Mouse (Mus musculus): ENCODE data around the gene Npas1. TPM values are rescaled to one million over a fixed set of nuclear protein-coding genes. Genes with fewer than 3 reads are reported as not detected.
A peak's percentile ranks its signal among the peaks of the same experiment; 100 is the strongest.

The Npas1 gene
- total RNA-seq (2021), result 1 to 10 TPM; 9.9 to 10.0 TPM

DNA sequence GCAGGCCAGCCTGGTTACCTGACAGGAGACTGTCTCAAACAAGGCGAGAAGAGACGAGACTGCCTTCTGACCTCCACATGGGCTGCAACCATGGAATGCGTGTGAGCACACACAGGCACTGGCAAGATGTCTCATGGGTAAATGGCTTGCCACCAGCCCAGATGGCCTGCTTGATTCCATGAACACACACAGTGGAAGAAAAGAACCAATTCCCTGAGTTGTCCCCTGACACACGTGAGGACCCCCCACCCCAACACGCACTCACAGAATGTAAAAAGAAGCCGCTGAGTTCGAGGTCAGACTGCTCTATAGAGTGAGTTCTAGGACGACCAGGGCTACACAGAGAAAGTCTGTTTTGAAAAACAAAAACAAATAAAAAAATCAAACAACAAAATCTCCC, at the start of gene Npas1:
Gene Npas1 (minus strand): TSS at position 101 of the 400 bp plus-strand sequence.
- intact Hi-C loops (cut with DNase I), result no loop called here

GRCm38 (mm10) chr7:16525995-16526394, 48.5 kb upstream of the Npas1 start:
- intact Hi-C loops (cut with DNase I), result no loop called here
- no peak for DNase-seq (ENCODE audit: low spot score in 2 of 2)

More for the DNA sequence above, at the start of gene Npas1:
- DNase-seq (ENCODE audit: low spot score in 2 of 2), result no peak

GRCm38 (mm10) chr7:16525448-16525847, 47.9 kb upstream of the Npas1 start:
- intact Hi-C loops (cut with DNase I), result no loop called here
- DNase-seq (ENCODE audit: low spot score in 2 of 2), result no peak

- intact Hi-C loops (cut with DNase I), result no loop called here
- DNase-seq (ENCODE audit: low spot score in 2 of 2), result no peak
Observed at GRCm38 (mm10) chr7:16524308-16524707, 46.8 kb upstream of the Npas1 start.

- intact Hi-C loops (cut with DNase I), result no loop called here
- DNase-seq (ENCODE audit: low spot score in 2 of 2), result no peak
Observed at GRCm38 (mm10) chr7:16519310-16519709, 41.8 kb upstream of the Npas1 start.

GRCm38 (mm10) chr7:16517198-16517597, 39.7 kb upstream of the Npas1 start:
- no peak for DNase-seq (ENCODE audit: low spot score in 2 of 2)
- intact Hi-C loops (cut with DNase I), result no loop called here

GRCm38 (mm10) chr7:16507284-16507683, 29.8 kb upstream of the Npas1 start:
- intact Hi-C loops (cut with DNase I), result loop anchor here (5.0 kb wide), 1 partner anchor 110 kb away; no protein-coding TSS in a partner anchor
- DNase-seq (ENCODE audit: low spot score in 2 of 2), result no peak

DNA sequence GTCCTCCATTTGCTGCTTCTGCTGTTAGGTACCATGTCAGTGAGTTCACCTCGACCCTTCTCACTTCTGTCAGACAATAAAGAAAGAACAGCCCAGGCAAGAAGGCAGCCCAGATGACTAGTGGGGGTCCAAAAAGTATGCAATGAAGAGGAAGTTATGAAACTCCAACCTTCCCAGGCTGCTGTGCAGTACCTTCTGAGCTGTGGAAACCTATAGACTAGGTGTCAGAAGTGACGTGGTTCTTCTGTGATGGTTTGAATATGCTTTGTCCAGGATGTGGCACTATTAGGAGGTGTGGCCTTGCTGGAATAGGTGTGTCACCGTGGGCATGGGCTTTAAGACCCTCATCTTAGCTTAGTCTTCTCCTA, 27.7 kb upstream of the Npas1 start:
- intact Hi-C loops (cut with DNase I), result loop anchor here (5.0 kb wide), 1 partner anchor 112 kb away; no protein-coding TSS in a partner anchor
- no peak for DNase-seq (ENCODE audit: low spot score in 2 of 2)

- intact Hi-C loops (cut with DNase I), result loop anchor here (5.0 kb wide), 1 partner anchor 113 kb away; no protein-coding TSS in a partner anchor
Observed at GRCm38 (mm10) chr7:16504573-16505225, 27.2 kb upstream of the Npas1 start.

GRCm38 (mm10) chr7:16501571-16501970, 24.0 kb upstream of the Npas1 start:
- intact Hi-C loops (cut with DNase I), result no loop called here
- no peak for DNase-seq (ENCODE audit: low spot score in 2 of 2)

More at GRCm38 (mm10) chr7:16504573-16505225, 27.2 kb upstream of the Npas1 start:
- no peak for DNase-seq (ENCODE audit: low spot score in 2 of 2)

DNA sequence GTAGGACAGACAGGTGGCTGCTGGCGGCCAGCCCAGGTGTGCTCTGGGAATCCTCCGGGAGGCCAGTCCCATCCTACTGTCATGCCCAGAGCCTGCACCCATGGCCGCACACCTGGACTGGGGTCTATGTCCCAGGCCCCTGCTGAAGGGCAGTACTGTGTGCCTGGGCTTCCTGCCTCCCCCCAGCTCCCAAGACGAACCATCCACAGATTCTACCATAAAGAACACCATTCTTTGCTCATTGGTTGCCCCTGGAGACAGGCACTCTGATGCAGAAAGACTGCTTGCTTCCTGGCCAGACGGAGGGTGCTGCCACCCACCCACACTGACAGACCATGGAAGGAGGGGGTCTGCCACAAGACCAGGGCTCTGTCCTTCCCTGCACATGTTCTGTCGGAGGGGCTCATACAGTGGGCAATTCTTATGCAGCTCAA, 22.2 kb upstream of the Npas1 start:
- intact Hi-C loops (cut with DNase I), result no loop called here
- no peak for DNase-seq (ENCODE audit: low spot score in 2 of 2)

DNA sequence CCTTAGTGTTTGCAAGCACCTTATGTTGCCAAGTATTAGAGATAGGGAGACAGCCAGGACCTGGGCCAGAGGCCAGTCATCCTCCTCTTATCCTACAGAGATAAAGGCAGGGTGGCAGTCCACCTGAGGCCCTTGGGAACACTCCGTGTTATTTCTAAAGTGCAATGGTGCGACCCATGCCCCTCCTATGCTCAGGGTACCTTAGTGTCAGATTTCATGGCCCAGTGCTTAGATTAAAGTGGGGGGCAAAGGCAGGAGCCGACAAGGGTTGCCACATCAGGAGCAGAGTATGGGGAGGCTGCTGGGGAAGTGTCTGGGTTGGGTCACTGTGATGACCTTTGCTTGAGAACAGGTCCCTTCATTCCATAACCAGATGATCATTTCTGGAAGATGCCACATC, 18.7 kb upstream of the Npas1 start:
- intact Hi-C loops (cut with DNase I), result no loop called here
- DNase-seq (ENCODE audit: low spot score in 2 of 2), result no peak

DNA sequence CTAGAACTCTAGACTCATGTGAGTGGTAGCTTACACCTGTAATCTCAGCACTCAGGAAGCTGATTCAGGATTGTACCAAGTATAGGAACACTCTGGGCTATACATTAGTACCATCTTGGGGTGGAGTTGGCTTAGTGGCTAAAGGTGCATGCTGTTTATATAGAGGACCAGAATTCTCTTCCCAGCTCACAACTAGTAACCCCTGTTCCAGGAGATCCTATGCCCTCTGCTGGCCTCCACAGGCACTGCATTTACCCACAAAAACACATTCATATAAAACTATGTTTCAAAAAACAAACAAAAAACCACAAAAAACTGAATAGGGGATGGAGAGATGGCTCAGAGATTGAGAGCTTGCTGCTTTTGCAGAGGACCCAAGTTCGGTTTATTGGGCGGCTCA, 15.8 kb upstream of the Npas1 start:
- intact Hi-C loops (cut with DNase I), result loop anchor here (5.0 kb wide), 1 partner anchor 124 kb away; no protein-coding TSS in a partner anchor
- no peak for DNase-seq (ENCODE audit: low spot score in 2 of 2)

- intact Hi-C loops (cut with DNase I), result loop anchor here (5.0 kb wide), 1 partner anchor 125 kb away; no protein-coding TSS in a partner anchor
- DNase-seq (ENCODE audit: low spot score in 2 of 2), result peak; percentile 44 to 59
Observed at GRCm38 (mm10) chr7:16492211-16492610, 14.7 kb upstream of the Npas1 start.

GRCm38 (mm10) chr7:16491759-16492158, 14.2 kb upstream of the Npas1 start:
- intact Hi-C loops (cut with DNase I), result loop anchor here (5.0 kb wide), 1 partner anchor 126 kb away; no protein-coding TSS in a partner anchor
- DNase-seq (ENCODE audit: low spot score in 2 of 2), result peak; percentile 25 to 60

GRCm38 (mm10) chr7:16489948-16490347, 12.4 kb upstream of the Npas1 start:
- no peak for DNase-seq (ENCODE audit: low spot score in 2 of 2)
- intact Hi-C loops (cut with DNase I), result loop anchor here (5.0 kb wide), 1 partner anchor 127 kb away; no protein-coding TSS in a partner anchor

DNA sequence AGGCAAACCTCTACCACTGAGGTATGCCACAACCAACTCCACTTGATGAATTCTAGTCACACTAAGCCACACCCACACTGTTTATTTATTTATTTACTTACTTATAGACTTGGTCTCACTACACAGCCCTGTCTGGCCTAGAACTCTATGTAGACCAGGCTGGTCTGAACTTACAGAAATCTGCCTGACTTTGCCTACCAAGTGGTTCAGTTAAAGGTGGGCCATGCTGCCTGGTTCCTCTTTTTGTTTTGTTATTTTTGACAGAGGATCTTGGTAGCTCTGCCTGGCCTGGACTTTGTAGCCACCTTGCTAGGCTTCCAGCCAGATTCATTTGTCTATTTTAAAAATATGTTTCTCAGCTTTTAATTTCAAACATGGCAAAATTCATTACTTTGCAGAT, 11.3 kb upstream of the Npas1 start:
- DNase-seq (ENCODE audit: low spot score in 2 of 2), result no peak
- intact Hi-C loops (cut with DNase I), result no loop called here

DNA sequence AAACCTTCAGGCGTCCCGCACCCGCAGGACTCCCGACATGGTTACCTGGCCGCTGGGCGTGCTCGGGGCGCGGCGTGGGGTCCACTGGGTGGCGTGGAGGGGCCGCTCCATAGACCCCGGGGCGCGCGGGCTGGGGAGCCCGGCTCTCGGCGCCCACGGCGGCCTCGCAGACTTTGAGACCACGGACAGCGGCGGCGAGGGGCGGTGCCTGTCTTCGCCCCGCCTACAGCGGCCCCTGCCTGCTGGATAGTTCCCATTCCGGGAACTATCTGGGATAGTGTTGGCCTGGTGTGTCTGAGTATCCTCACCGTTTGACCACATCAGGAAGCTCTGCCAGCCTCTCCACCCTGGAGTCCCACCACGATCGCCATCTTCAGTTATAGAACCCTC, 933 bp downstream of the Npas1 start:
- intact Hi-C loops (cut with DNase I), result no loop called here
- no peak for DNase-seq (ENCODE audit: low spot score in 2 of 2)

GRCm38 (mm10) chr7:16475764-16476599, 1.5 kb downstream of the Npas1 start:
- intact Hi-C loops (cut with DNase I), result no loop called here

DNA sequence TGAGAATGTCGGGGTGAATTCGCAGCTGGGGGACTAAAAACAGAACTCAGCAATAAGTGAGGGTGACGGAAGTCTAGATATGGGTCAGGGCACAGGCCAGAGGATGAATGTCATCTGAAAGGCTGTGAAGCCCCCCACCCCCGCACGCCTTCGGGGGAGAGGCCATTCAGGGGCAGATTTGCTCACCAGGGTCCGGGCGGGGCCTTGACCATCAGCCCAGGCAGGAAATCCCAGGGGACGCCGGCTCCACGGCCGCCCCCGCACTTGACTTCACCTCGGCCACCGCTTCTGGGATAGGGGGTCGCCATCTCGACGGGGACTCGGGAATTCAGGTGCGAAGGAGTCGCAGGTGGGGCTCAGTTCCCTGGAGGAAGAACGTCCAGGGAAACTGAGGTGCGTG, 2.2 kb downstream of the Npas1 start:
- intact Hi-C loops (cut with DNase I), result no loop called here
- no peak for DNase-seq (ENCODE audit: low spot score in 2 of 2)

More at GRCm38 (mm10) chr7:16475764-16476599, 1.5 kb downstream of the Npas1 start:
- no peak for DNase-seq (ENCODE audit: low spot score in 2 of 2)

Measured in left cerebral cortex, postnatal 36 days (tissue).